Mouse (Mus musculus): Measurements from ENCODE around the gene Anxa4.
A peak's percentile ranks its signal among the peaks of the same experiment; 100 is the strongest.

GRCm38 (mm10) chr6:86816586-86816985 lies 23.2 kb upstream of the Anxa4 start:
- TF ChIP-seq CTCF (IDR thresholded peaks at IDR 0.05; ENCODE audit: extremely low read depth, insufficient read depth, low read length) (peak; percentile 24; the same call in 1 of the 2 replicates), POLR2A (IDR thresholded peaks at IDR 0.05; ENCODE audit: extremely low read depth, insufficient read depth, low read length) (no peak)

Data from cortical plate, adult 2 months (tissue).